ENCODE assay signal across 8 mouse cellular contexts in the genomic region with DNA sequence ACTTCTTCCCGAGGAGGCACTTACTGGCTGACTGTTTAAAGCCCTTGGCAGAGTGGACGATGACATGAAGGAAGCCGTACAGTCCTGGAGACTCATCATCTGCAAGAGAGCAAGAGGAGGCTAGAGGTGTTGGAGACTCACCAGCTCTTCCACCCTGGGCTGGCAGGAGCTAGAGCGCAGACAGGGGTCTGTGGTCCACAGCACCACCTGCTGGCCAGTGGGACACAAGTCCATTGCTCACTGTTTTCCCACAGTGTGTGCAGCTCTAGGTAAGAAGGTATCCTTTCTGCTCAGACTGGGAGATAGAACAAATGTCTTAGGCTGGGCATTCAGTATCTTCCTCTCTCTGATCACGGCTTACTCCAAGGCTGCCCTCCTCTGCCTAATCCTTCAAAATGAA. TPM values are rescaled to one million over a fixed set of nuclear protein-coding genes. Genes with fewer than 3 reads are reported as not detected.
A peak's percentile ranks its signal among the peaks of the same experiment; 100 is the strongest.
DNase-seq lines count a peak whose midpoint lies in the region; ATAC-seq lines count a peak whose summit lies in the region.

No protein-coding gene starts in this region.

- no peak for ATAC-seq in cerebellum, adult (ENCODE audit: insufficient number of reproducible peaks, low FRiP score, low TSS enrichment)
- peak; percentile 70 for ATAC-seq in megakaryocyte progenitor cell, adult 5-6 weeks (replicated peaks; ENCODE audit: poor library complexity)

- peak; percentile 46 for DNase-seq in cerebellum, adult 11 months
- DNase-seq in adrenal gland, adult 8-10 months, result peak; percentile 37
- DNase-seq in embryo, embryonic 9.5 days (ENCODE audit: extremely low spot score), result peak; percentile 72
- peak; percentile 79 to 86 for DNase-seq in heart, postnatal 10 days
- peak; percentile 47 to 64 for DNase-seq in layer of hippocampus, adult 8-10 months (ENCODE audit: low spot score in 2 of 2)
- DNase-seq in spleen, adult 18-20 months, result peak; percentile 37 to 66

- intact Hi-C loops in heart, postnatal 10 days (cut with DNase I), result loop anchor here (1.0 to 10.0 kb wide), 3 partner anchors 35 to 202 kb away; no protein-coding TSS in a partner anchor

RNA-seq across cellular contexts. Expression of a gene that starts 47.7 kb away (rescaled TPM):
- total RNA-seq in adrenal gland, adult 8-10 months (2022), result 10 to 100 TPM; 47.6 to 64.2 (median 56.4) TPM
- total RNA-seq in heart, postnatal 10 days (2021), result 10 to 100 TPM; 43.4 to 51.7 TPM
- total RNA-seq in layer of hippocampus, adult 8-10 months (2022), result 10 to 100 TPM; 24.5 to 33.1 (median 31.1) TPM
- 20.4 and 25.9 TPM in 2 replicates for total RNA-seq in megakaryocyte progenitor cell, adult 5-6 weeks (2015)
- total RNA-seq in megakaryocyte progenitor cell, adult 5-6 weeks (2017), result 11.0 and 14.2 TPM in 2 replicates

RNA-seq across cellular contexts. Expression of a gene that starts 55.6 kb away (rescaled TPM):
- total RNA-seq in adrenal gland, adult 8-10 months (2022), result 10 to 100 TPM; 33.5 to 43.6 (median 40.8) TPM
- 10 to 100 TPM; 15.7 to 17.4 TPM for total RNA-seq in heart, postnatal 10 days (2021)
- total RNA-seq in layer of hippocampus, adult 8-10 months (2022), result 10 to 100 TPM in 3 of 4 experiments, 1 to 10 TPM in 1; 9.2 to 12.2 (median 10.6) TPM
- 20.7 and 23.9 TPM in 2 replicates for total RNA-seq in megakaryocyte progenitor cell, adult 5-6 weeks (2015)
- 20.0 and 26.5 TPM in 2 replicates for total RNA-seq in megakaryocyte progenitor cell, adult 5-6 weeks (2017)
